Mouse (Mus musculus): ENCODE data around the gene Crlf1. TPM values are rescaled to one million over a fixed set of nuclear protein-coding genes. Genes with fewer than 3 reads are reported as not detected.

Crlf1 gene
- total RNA-seq, 2 experiments from 2014 or later, result 2.8 to 3.4 TPM

- DNase-seq, result no peak
These were observed 24.2 kb upstream of the Crlf1 start for GRCm38 (mm10) chr8:70468733-70469132.

GRCm38 (mm10) chr8:70469295-70469916, 23.6 kb upstream of the Crlf1 start:
- DNase-seq, result no peak

GRCm38 (mm10) chr8:70469938-70470337, 23.0 kb upstream of the Crlf1 start:
- DNase-seq, result no peak

- no peak for DNase-seq
These were observed 21.1 kb upstream of the Crlf1 start for GRCm38 (mm10) chr8:70471856-70472255.

GRCm38 (mm10) chr8:70476333-70477268, 16.4 kb upstream of the Crlf1 start, which contains the start of gene Klhl26:
TSS of gene Klhl26 (minus strand) at chr8:70476968.
- DNase-seq, result peak; percentile 94

GRCm38 (mm10) chr8:70477269-70477982, 15.5 kb upstream of the Crlf1 start:
- DNase-seq, result no peak

- DNase-seq, result no peak
These were observed 11.1 kb upstream of the Crlf1 start for GRCm38 (mm10) chr8:70481908-70482307.

- no peak for DNase-seq
These were observed 10.0 kb upstream of the Crlf1 start for GRCm38 (mm10) chr8:70482943-70483342.

GRCm38 (mm10) chr8:70486191-70486681, 6.7 kb upstream of the Crlf1 start:
- DNase-seq, result no peak

GRCm38 (mm10) chr8:70486941-70487520, 5.9 kb upstream of the Crlf1 start, which contains the start of gene Tmem59l:
TSS of gene Tmem59l (minus strand) at chr8:70487358.
- no peak for DNase-seq

- DNase-seq, result no peak
These were observed 4.8 kb upstream of the Crlf1 start for GRCm38 (mm10) chr8:70487993-70488796.

GRCm38 (mm10) chr8:70488931-70489470, 4.0 kb upstream of the Crlf1 start:
- DNase-seq, result no peak

- DNase-seq, result no peak
These were observed 3.4 kb upstream of the Crlf1 start for GRCm38 (mm10) chr8:70489576-70489975.

GRCm38 (mm10) chr8:70490061-70490879, 2.7 kb upstream of the Crlf1 start:
- DNase-seq, result no peak

- no peak for DNase-seq
These were observed 2.0 kb upstream of the Crlf1 start for GRCm38 (mm10) chr8:70490880-70491495.

GRCm38 (mm10) chr8:70493692-70494415, 896 bp downstream of the Crlf1 start:
- DNase-seq, result no peak

GRCm38 (mm10) chr8:70494416-70494945, 1.5 kb downstream of the Crlf1 start:
- DNase-seq, result no peak

GRCm38 (mm10) chr8:70495001-70495770, 2.2 kb downstream of the Crlf1 start:
- DNase-seq, result no peak

Data from gastrocnemius, postnatal 10 days (tissue).